Mouse (Mus musculus): ENCODE results near the gene Gipr.
"Not testable (repeated sequence)": the region's sequence is repeated elsewhere in the genome, so short reads cannot be mapped to it uniquely, and the experiment has no call there.

The Gipr gene

GRCm38 (mm10) chr7:19178035-19178434 is 12.1 kb upstream of the Gipr start:
- DNase-seq = no peak

GRCm38 (mm10) chr7:19177216-19177615 is 11.3 kb upstream of the Gipr start:
- no peak for DNase-seq

- no peak for DNase-seq
Measured at GRCm38 (mm10) chr7:19176516-19176947, 10.6 kb upstream of the Gipr start.

- peak; percentile 72 for DNase-seq
Measured at GRCm38 (mm10) chr7:19175708-19176515, 10.0 kb upstream of the Gipr start, which contains the start of gene Eml2. Gene Eml2, plus strand, starts transcription at chr7:19176421.

- DNase-seq = peak; percentile 94
Measured at GRCm38 (mm10) chr7:19172874-19173273, 6.9 kb upstream of the Gipr start.

GRCm38 (mm10) chr7:19171831-19172230 is 5.9 kb upstream of the Gipr start:
- DNase-seq = no peak

GRCm38 (mm10) chr7:19170142-19170541 is 4.2 kb upstream of the Gipr start:
- DNase-seq = peak; percentile 66

- no peak for DNase-seq
Measured at GRCm38 (mm10) chr7:19169506-19169905, 3.6 kb upstream of the Gipr start.

GRCm38 (mm10) chr7:19166990-19167389 is 1.1 kb upstream of the Gipr start:
- DNase-seq = no peak

- DNase-seq = no peak
Measured at GRCm38 (mm10) chr7:19164978-19165377, 949 bp downstream of the Gipr start.

GRCm38 (mm10) chr7:19164189-19164588 is 1.7 kb downstream of the Gipr start:
- DNase-seq = peak; percentile 57

GRCm38 (mm10) chr7:19163752-19164151 is 2.2 kb downstream of the Gipr start:
- no peak for DNase-seq

GRCm38 (mm10) chr7:19162928-19163327 is 3.0 kb downstream of the Gipr start:
- no peak for DNase-seq

GRCm38 (mm10) chr7:19160115-19160514 is 5.8 kb downstream of the Gipr start:
- peak; percentile 45 for DNase-seq

GRCm38 (mm10) chr7:19159411-19159810 is 6.5 kb downstream of the Gipr start:
- DNase-seq = no peak

GRCm38 (mm10) chr7:19158601-19159000 is 7.3 kb downstream of the Gipr start:
- DNase-seq = no peak

- DNase-seq = peak; percentile 93
Measured at GRCm38 (mm10) chr7:19157160-19157800, 8.6 kb downstream of the Gipr start.

GRCm38 (mm10) chr7:19155825-19156475 is 10.0 kb downstream of the Gipr start:
- no peak for DNase-seq

GRCm38 (mm10) chr7:19154796-19155195 is 11.1 kb downstream of the Gipr start:
- DNase-seq = no peak

- not testable (repeated sequence) for DNase-seq
Measured at GRCm38 (mm10) chr7:19151121-19151520, 14.8 kb downstream of the Gipr start.

GRCm38 (mm10) chr7:19149626-19150025 is 16.3 kb downstream of the Gipr start, which contains the start of gene Snrpd2:
Gene Snrpd2, plus strand, starts transcription at chr7:19149722.
- peak; percentile 98 for DNase-seq

GRCm38 (mm10) chr7:19148875-19149541 is 16.9 kb downstream of the Gipr start, which contains the start of gene Qpctl:
Gene Qpctl, minus strand, starts transcription at chr7:19149291.
- peak; percentile 100 for DNase-seq
